Mouse (Mus musculus) CH12F3 (cell line): ENCODE results near the gene Gm49366.
"Not testable (repeated sequence)": the region's sequence is repeated elsewhere in the genome, so short reads cannot be mapped to it uniquely, and the experiment has no call there.

ENCODE experiments used
- in situ Hi-C: fragments of 300-500 bp; cut with MboI; formaldehyde crosslinking; loops from 2 replicates; pipeline ENCODE4 v1.14.3; 2020; ENCODE audit warnings: low sequenced_read_pairs

Gene Gm49366

GRCm38 (mm10) chr12:84071696-84072095 is 33.0 kb downstream of the Gm49366 start:
- in situ Hi-C loops, result no loop called here

- in situ Hi-C loops, result no loop called here
Observed at GRCm38 (mm10) chr12:84077371-84077990, 38.7 kb downstream of the Gm49366 start.

- in situ Hi-C loops, result no loop called here
Observed at GRCm38 (mm10) chr12:84083842-84084241, 45.1 kb downstream of the Gm49366 start.

- in situ Hi-C loops, result no loop called here
Observed at GRCm38 (mm10) chr12:84084581-84084980, 45.8 kb downstream of the Gm49366 start.

GRCm38 (mm10) chr12:84094666-84095065 is 55.9 kb downstream of the Gm49366 start:
- in situ Hi-C loops, result not testable (repeated sequence)

- in situ Hi-C loops, result no loop called here
Observed at GRCm38 (mm10) chr12:84099605-84100004, 60.9 kb downstream of the Gm49366 start.

GRCm38 (mm10) chr12:84100071-84100470 is 61.3 kb downstream of the Gm49366 start:
- in situ Hi-C loops, result no loop called here

GRCm38 (mm10) chr12:84100604-84101492 is 62.1 kb downstream of the Gm49366 start, which contains the start of gene Acot6:
Gene Acot6, plus strand, starts transcription at chr12:84100654.
- in situ Hi-C loops, result not testable (repeated sequence)

GRCm38 (mm10) chr12:84101493-84101845 is 62.7 kb downstream of the Gm49366 start:
- in situ Hi-C loops, result no loop called here

- in situ Hi-C loops, result no loop called here
Observed at GRCm38 (mm10) chr12:84107012-84107411, 68.3 kb downstream of the Gm49366 start.

GRCm38 (mm10) chr12:84107692-84108091 is 69.0 kb downstream of the Gm49366 start:
- in situ Hi-C loops, result no loop called here
